Mouse (Mus musculus) 3134 (cell line): ENCODE results near the gene Zfp92.
A peak's percentile ranks its signal among the peaks of the same experiment; 100 is the strongest.

Experiments
- DNase-seq: peaks from one replicate; pipeline ENCODE4 v3.0.0-alpha.2; 2011; ENCODE audit warnings: low spot score; ENCODE audit not compliant: insufficient read length; ENCODE audit errors: extremely low read depth

The Zfp92 gene

DNA sequence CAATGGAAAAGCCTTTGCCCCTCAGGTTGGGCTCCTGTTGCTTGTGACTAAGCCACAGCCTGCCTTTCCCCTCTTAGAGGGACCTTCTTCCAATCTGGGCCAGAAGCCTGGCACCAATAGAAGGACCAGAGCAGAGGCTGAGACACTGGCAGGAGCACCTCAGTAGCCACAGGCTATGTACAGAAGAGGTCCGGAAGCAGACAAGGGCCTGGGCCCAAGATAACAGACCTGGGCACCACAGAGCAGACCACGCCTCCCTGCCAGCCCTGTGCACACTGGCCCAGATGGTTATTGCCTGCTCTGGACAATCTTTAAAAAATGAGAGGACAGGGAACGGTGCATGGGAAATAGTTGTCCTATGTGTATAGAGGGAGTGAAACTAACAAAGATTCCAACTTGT lies 60.9 kb downstream of the Zfp92 start:
- DNase-seq, result no peak

DNA sequence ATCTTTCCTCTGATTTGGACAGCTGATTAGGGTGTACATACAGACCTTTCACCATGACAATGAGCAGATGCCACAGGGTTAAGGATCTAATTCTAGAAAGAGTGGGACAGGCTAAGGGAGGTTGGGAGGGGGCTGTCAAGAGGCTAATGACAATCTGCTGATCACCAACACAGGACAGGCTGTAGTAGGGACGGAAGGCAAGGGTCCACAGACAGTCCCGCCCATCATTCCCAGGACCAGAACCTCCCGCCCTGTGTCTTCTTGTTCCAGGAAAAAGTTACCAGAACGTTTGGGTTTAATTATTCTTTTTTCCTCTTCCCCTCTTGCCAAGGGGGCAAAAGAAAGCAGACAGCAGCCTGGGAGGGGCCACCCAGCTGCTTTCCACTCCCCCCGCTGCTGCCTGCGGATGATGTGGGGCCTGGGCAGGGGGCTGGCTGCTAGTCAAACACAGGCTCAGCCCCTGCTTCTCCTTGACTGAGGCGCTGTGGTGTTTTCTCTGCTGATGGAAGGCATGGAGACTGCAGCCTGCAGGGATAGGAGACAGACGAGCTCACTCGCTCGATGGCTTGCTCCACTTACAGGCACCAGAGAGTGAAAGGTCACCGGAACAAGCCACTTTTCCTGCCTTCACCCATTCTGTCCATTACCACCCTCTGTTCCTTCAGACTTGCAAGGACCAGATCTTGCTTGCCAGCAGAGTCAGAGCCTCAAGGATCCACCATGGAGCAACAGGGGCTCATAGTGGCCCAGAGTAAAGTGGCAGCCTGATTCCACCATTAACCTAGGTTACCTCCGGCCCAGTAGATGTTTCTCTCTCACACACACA lies 63.7 kb downstream of the Zfp92 start:
- DNase-seq, result no peak

DNA sequence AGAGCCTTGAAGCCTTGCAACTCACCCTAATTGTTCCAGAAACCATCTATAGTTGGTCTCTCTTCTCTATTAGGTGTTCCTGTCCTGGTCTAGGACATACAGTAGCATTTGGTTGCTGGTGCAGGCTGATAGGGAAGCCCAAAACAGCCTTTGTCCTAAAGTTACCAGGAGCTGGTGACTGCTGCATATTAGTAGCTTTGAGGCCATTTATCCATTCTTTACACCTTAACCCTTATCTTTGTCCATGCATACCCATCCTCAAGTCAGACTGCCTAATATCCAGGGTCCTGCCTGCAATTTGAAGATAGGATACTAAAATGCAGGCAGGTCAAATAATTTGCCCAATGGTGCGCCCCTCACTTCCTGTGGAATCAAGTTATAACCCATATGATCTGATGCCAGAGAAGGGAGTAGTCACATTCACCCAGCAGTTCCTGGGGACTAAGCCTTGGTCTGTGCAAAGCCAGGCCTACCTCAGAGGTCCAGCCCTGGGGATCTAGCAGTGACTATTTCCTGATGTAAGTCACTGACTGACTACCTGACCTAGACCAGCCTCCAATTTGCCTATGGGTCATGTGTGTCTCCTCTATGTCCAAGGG lies 64.9 kb downstream of the Zfp92 start:
- DNase-seq, result no peak

- DNase-seq, result peak; percentile 76
Observed at GRCm38 (mm10) chrX:73476621-73477020, 65.7 kb downstream of the Zfp92 start.

- no peak for DNase-seq
Observed at GRCm38 (mm10) chrX:73477500-73477899, 66.6 kb downstream of the Zfp92 start.
